Mouse (Mus musculus) midbrain, embryonic 11.5 days (tissue): Measurements from ENCODE around the gene Tia1. TPM values are rescaled to one million over a fixed set of nuclear protein-coding genes. Genes with fewer than 3 reads are reported as not detected.

Experiments used
- ATAC-seq: fragments of 200-750 bp; cut with Nextera tagmentation; 2 replicates; pipeline ENCODE4 v1.8.0; 2017; ENCODE audit warnings: moderate TSS enrichment, moderate library complexity; ENCODE audit not compliant: low FRiP score
- DNase-seq: peaks from one replicate; pipeline ENCODE4 v3.0.0; 2015; ENCODE audit warnings: low spot score; ENCODE audit errors: missing footprints
- H3K27ac ChIP-seq: fragments of 300-500 bp; sonication (generic); 2 replicates; pipeline ENCODE4 v1.5.1; 2014; ENCODE audit warnings: low read depth, low read length
- H3K27me3 ChIP-seq: fragments of 300-500 bp; sonication (generic); 2 replicates; pipeline ENCODE4 v1.6.1; 2014; ENCODE audit warnings: mild to moderate bottlenecking, low read length, moderate library complexity, mixed read lengths; ENCODE audit not compliant: control insufficient read depth, insufficient read depth
- H3K36me3 ChIP-seq: fragments of 300-500 bp; sonication (generic); 2 replicates; pipeline ENCODE4 v1.6.1; 2014; ENCODE audit warnings: mild to moderate bottlenecking, low read length, moderate library complexity, mixed read lengths; ENCODE audit not compliant: control insufficient read depth, insufficient read depth
- H3K4me1 ChIP-seq: fragments of 300-500 bp; sonication (generic); 2 replicates; pipeline ENCODE4 v1.6.1; 2014; ENCODE audit warnings: low read length; ENCODE audit not compliant: control insufficient read depth, insufficient read depth
- H3K4me2 ChIP-seq: fragments of 300-500 bp; sonication (generic); 2 replicates; pipeline ENCODE4 v1.6.1; 2014; ENCODE audit warnings: mild to moderate bottlenecking, moderate library complexity
- H3K4me3 ChIP-seq: fragments of 300-500 bp; sonication (generic); 2 replicates; pipeline ENCODE4 v1.5.1; 2014; ENCODE audit warnings: low read depth, low read length
- H3K9ac ChIP-seq: fragments of 300-500 bp; sonication (generic); 2 replicates; pipeline ENCODE4 v1.6.1; 2014; ENCODE audit warnings: low read length
- H3K9me3 ChIP-seq: fragments of 300-500 bp; sonication (generic); 2 replicates; pipeline ENCODE4 v1.6.1; 2016; ENCODE audit warnings: low read length; ENCODE audit not compliant: control insufficient read depth
- WGBS: fragments of 180-500 bp; shearing (Covaris S2); extraction: QIAGEN DNeasy Blood & Tissue Kit; methylation state at CpG from one replicate; pipeline ENCODE4 v1.1.7; 2014; 5-methylcytosine and 5-hydroxymethylcytosine counted together
- polyA plus RNA-seq: library from polyadenylated mRNA; unstranded; fragments of >200 nt; fragmentation: Nextera tagmentation; extraction: Ambion mirVana; gene quantifications from 2 replicates; pipeline ENCODE4 v1.2.1, GENCODE M21; 2014

Tia1 gene
- polyA plus RNA-seq, 1 experiment from 2014 or later = 241 TPM

GRCm38 (mm10) chr6:86479816-86480188, 75.8 kb downstream of the Tia1 start:
- ATAC-seq = no peak
- Histone ChIP-seq H3K27me3 (no peaks in the 10 kb centered on the region), H3K4me1 (peaks cover 5% of the 10 kb centered on the region; the same call in 1 of the 2 replicates), H3K4me2 (no peak overlapping the region), H3K9ac (no peak overlapping the region), H3K4me3 (no peak overlapping the region), H3K27ac (no peak overlapping the region), H3K36me3 (no peaks in the 10 kb centered on the region), H3K9me3 (no peaks in the 10 kb centered on the region)
- no peak for DNase-seq

- WGBS = 45% methylated on average over 9 of the region's 9 CpGs
Measured at GRCm38 (mm10) chr6:86480189-86480831, 76.3 kb downstream of the Tia1 start.

GRCm38 (mm10) chr6:86481871-86482270, 77.9 kb downstream of the Tia1 start:
- Histone ChIP-seq H3K4me2 (no peak overlapping the region), H3K27ac (no peak overlapping the region), H3K4me3 (no peak overlapping the region), H3K27me3 (no peaks in the 10 kb centered on the region), H3K9ac (no peak overlapping the region), H3K36me3 (no peaks in the 10 kb centered on the region), H3K9me3 (no peaks in the 10 kb centered on the region), H3K4me1 (peaks cover 6% of the 10 kb centered on the region)
- no peak for DNase-seq
- ATAC-seq = no peak
- WGBS = 95% methylated on average over 5 of the region's 5 CpGs

More at GRCm38 (mm10) chr6:86480189-86480831, 76.3 kb downstream of the Tia1 start:
- H3K27ac ChIP-seq = no peak overlapping the region; the same call in 1 of the 2 replicates
- H3K36me3 ChIP-seq = no peaks in the 10 kb centered on the region
- H3K4me1 ChIP-seq = peaks cover 5% of the 10 kb centered on the region; the same call in 1 of the 2 replicates
- H3K4me2 ChIP-seq = no peak overlapping the region
- H3K27me3 ChIP-seq = no peaks in the 10 kb centered on the region
- DNase-seq = no peak
- ATAC-seq = no peak
- no peak overlapping the region for H3K4me3 ChIP-seq
- H3K9ac ChIP-seq = no peak overlapping the region
- no peaks in the 10 kb centered on the region for H3K9me3 ChIP-seq

Other genes with a start within 250 kb of the Tia1 start
- gene Tgfa, start 209.0 kb upstream of the Tia1 start, polyA plus RNA-seq = 1.4 and 1.7 TPM in 2 replicates
- gene Fam136a, start 38.6 kb upstream of the Tia1 start, polyA plus RNA-seq = 147 and 152 TPM in 2 replicates
- 658 and 748 TPM in 2 replicates for gene Snrpg, start 32.9 kb upstream of the Tia1 start, polyA plus RNA-seq
- 107 and 119 TPM in 2 replicates for gene Pcyox1, start 7.1 kb upstream of the Tia1 start, polyA plus RNA-seq
- not detected in 2 replicates for gene Gm44790, start 22.4 kb downstream of the Tia1 start, polyA plus RNA-seq
- 23.6 and 26.4 TPM in 2 replicates for gene C87436, start 34.2 kb downstream of the Tia1 start, polyA plus RNA-seq
- 418 and 497 TPM in 2 replicates for gene Pcbp1, start 122.1 kb downstream of the Tia1 start, polyA plus RNA-seq
- gene Asprv1, start 223.9 kb downstream of the Tia1 start, polyA plus RNA-seq = 0.37 and 0.68 TPM in 2 replicates